Mouse (Mus musculus) embryonic facial prominence, embryonic 14.5 days (tissue): ENCODE measurements around the gene Sdk2. TPM values are rescaled to one million over a fixed set of nuclear protein-coding genes. Genes with fewer than 3 reads are reported as not detected.

Source experiments
- ATAC-seq: fragments of 200-750 bp; cut with Nextera tagmentation; 2 replicates; pipeline ENCODE4 v1.8.0; 2017; ENCODE audit warnings: low read depth, moderate number of reproducible peaks, moderate TSS enrichment
- DNase-seq: peaks from one replicate; pipeline ENCODE4 v3.0.0-alpha.2; 2015; ENCODE audit warnings: low spot score
- H3K27ac ChIP-seq: fragments of 300-500 bp; sonication (generic); replicated peaks from 2 replicates; pipeline ENCODE4 v1.5.1; 2014; ENCODE audit warnings: low read depth, mild to moderate bottlenecking, low read length, moderate library complexity
- H3K27me3 ChIP-seq: fragments of 300-500 bp; sonication (generic); replicated peaks from 2 replicates; pipeline ENCODE4 v1.6.1; 2014; ENCODE audit warnings: low read length; ENCODE audit not compliant: control insufficient read depth, insufficient read depth
- H3K36me3 ChIP-seq: fragments of 300-500 bp; sonication (generic); 2 replicates; pipeline ENCODE4 v1.6.1; 2014; ENCODE audit warnings: low read length, mixed read lengths; ENCODE audit not compliant: control insufficient read depth, insufficient read depth
- H3K4me1 ChIP-seq: fragments of 300-500 bp; sonication (generic); 2 replicates; pipeline ENCODE4 v1.6.1; 2014; ENCODE audit warnings: antibody characterized with exemption, low read length; ENCODE audit not compliant: control insufficient read depth, insufficient read depth
- H3K4me2 ChIP-seq: fragments of 300-500 bp; sonication (generic); 2 replicates; pipeline ENCODE4 v1.6.1; 2014; ENCODE audit warnings: low read depth, mild to moderate bottlenecking, low read length, moderate library complexity, mixed read lengths
- H3K4me3 ChIP-seq: fragments of 300-500 bp; sonication (generic); 2 replicates; pipeline ENCODE4 v1.5.1; 2014; ENCODE audit warnings: low read depth, mild to moderate bottlenecking, low read length
- H3K9ac ChIP-seq: fragments of 300-500 bp; sonication (generic); 2 replicates; pipeline ENCODE4 v1.6.1; 2014; ENCODE audit warnings: low read depth, mild to moderate bottlenecking, low read length, moderate library complexity, mixed read lengths
- H3K9me3 ChIP-seq: fragments of 300-500 bp; sonication (generic); 2 replicates; pipeline ENCODE4 v1.6.1; 2016; ENCODE audit warnings: low read length; ENCODE audit not compliant: control insufficient read depth
- WGBS: fragments of 180-500 bp; shearing (Covaris S2); extraction: QIAGEN DNeasy Blood & Tissue Kit; methylation state at CpG from one replicate; pipeline ENCODE4 v1.1.7; 2014; 5-methylcytosine and 5-hydroxymethylcytosine counted together
- polyA plus RNA-seq: library from polyadenylated mRNA; unstranded; fragments of >200 nt; fragmentation: Nextera tagmentation; extraction: Ambion mirVana; gene quantifications from 2 replicates; pipeline ENCODE4 v1.2.1, GENCODE M21; 2014

Gene Sdk2
- polyA plus RNA-seq, 1 experiment from 2014 or later = 6.3 TPM

DNA sequence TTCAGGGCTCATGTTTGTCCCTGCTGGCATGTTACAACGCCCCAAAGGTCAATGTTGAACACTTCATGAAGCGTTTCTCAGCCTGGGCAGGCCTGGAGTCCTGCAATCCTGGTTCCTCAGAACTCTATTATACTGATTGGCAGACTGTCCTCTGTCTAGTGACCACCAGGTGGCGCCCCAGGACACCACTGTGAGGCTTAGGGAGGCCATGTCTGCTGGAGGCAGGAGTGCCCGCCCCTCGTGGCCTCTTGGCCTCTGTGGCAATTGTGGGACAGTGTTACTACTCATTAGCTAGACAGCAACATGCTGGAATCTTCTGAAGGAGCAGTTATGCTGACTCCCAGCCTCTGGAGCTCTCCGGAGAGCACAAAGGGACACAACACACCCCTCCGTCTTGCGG lies 201.2 kb downstream of the Sdk2 start:
- H3K4me2 ChIP-seq = no peak overlapping the region
- 37% methylated on average over 8 of the region's 8 CpGs for WGBS
- no peaks in the 10 kb centered on the region for H3K36me3 ChIP-seq
- peak; percentile 90 for DNase-seq
- no peak overlapping the region for H3K4me3 ChIP-seq
- no peaks in the 10 kb centered on the region for H3K9me3 ChIP-seq
- no peak overlapping the region for H3K27ac ChIP-seq
- no peak overlapping the region for H3K9ac ChIP-seq
- H3K27me3 ChIP-seq = no peaks in the 10 kb centered on the region
- H3K4me1 ChIP-seq = no peaks in the 10 kb centered on the region
- peak; percentile 85 for ATAC-seq

- no peak overlapping the region for H3K9ac ChIP-seq
- H3K4me1 ChIP-seq = no peaks in the 10 kb centered on the region
- no peak overlapping the region for H3K4me2 ChIP-seq
- H3K27me3 ChIP-seq = no peaks in the 10 kb centered on the region
- DNase-seq = no peak
- H3K36me3 ChIP-seq = 0 out of 2 replicates have a peak, but pooled peaks cover 6% of the 10 kb centered on the region
- no peak for ATAC-seq
- H3K9me3 ChIP-seq = no peaks in the 10 kb centered on the region
- H3K4me3 ChIP-seq = no peak overlapping the region
- WGBS = 60% methylated on average over 5 of the region's 5 CpGs
- no peak overlapping the region for H3K27ac ChIP-seq
Measured at GRCm38 (mm10) chr11:113863408-113863807, 203.4 kb downstream of the Sdk2 start.

GRCm38 (mm10) chr11:113855661-113856060 lies 211.2 kb downstream of the Sdk2 start:
- Histone ChIP-seq H3K27me3 (no peaks in the 10 kb centered on the region), H3K9ac (no peak overlapping the region), H3K4me2 (no peak overlapping the region), H3K9me3 (no peaks in the 10 kb centered on the region), H3K4me3 (no peak overlapping the region), H3K36me3 (peaks cover 28% of the 10 kb centered on the region; the same call in 1 of the 2 replicates), H3K27ac (no peak overlapping the region), H3K4me1 (no peaks in the 10 kb centered on the region)
- no peak for DNase-seq
- no peak for ATAC-seq
- 81% methylated on average over 13 of the region's 13 CpGs for WGBS

- H3K36me3 ChIP-seq = peaks cover 21% of the 10 kb centered on the region; the same call in 1 of the 2 replicates
Measured at GRCm38 (mm10) chr11:113851750-113852149, 215.1 kb downstream of the Sdk2 start.

GRCm38 (mm10) chr11:113849322-113849721 lies 217.5 kb downstream of the Sdk2 start:
- no peaks in the 10 kb centered on the region for H3K9me3 ChIP-seq
- DNase-seq (peak; percentile 55), ATAC-seq (no peak)
- H3K4me1 ChIP-seq = no peaks in the 10 kb centered on the region
- no peak overlapping the region for H3K27ac ChIP-seq
- H3K36me3 ChIP-seq = peaks cover 14% of the 10 kb centered on the region; the same call in 1 of the 2 replicates
- H3K4me2 ChIP-seq = no peak overlapping the region
- WGBS = 54% methylated on average over 7 of the region's 7 CpGs
- no peak overlapping the region for H3K4me3 ChIP-seq
- no peak overlapping the region for H3K9ac ChIP-seq
- H3K27me3 ChIP-seq = no peaks in the 10 kb centered on the region

More at GRCm38 (mm10) chr11:113851750-113852149, 215.1 kb downstream of the Sdk2 start:
- 73% methylated on average over 8 of the region's 8 CpGs for WGBS
- Histone ChIP-seq H3K9me3 (no peaks in the 10 kb centered on the region), H3K4me2 (no peak overlapping the region), H3K4me3 (no peak overlapping the region), H3K27me3 (no peaks in the 10 kb centered on the region), H3K9ac (no peak overlapping the region), H3K27ac (no peak overlapping the region), H3K4me1 (no peaks in the 10 kb centered on the region)
- peak; percentile 42 for DNase-seq
- no peak for ATAC-seq

DNA sequence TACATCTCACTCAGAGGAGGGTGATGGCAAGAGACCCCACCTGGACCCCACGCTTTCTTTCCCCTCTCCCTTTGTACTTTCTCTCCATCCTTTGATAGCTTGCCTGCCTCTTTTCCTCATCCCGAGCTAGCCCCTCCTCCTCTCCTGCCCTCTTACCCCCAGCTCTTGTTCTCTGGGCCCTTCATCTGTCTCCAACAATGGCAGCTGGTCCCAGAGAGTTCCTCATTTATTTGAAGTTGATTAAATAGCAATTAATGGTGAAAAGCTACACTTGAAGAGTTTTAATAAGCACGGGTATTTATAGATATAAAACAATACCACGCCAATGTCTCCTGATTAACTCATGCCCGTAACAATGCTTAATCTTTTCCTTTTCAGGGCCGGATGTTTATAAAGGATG lies 222.9 kb downstream of the Sdk2 start:
- no peak for ATAC-seq
- H3K4me2 ChIP-seq = no peak overlapping the region
- DNase-seq = no peak
- H3K36me3 ChIP-seq = 0 out of 2 replicates have a peak, but pooled peaks cover 13% of the 10 kb centered on the region
- WGBS = 68% methylated on average over 6 of the region's 6 CpGs
- H3K4me3 ChIP-seq = no peak overlapping the region
- no peaks in the 10 kb centered on the region for H3K9me3 ChIP-seq
- no peak overlapping the region for H3K9ac ChIP-seq
- H3K27me3 ChIP-seq = no peaks in the 10 kb centered on the region
- H3K27ac ChIP-seq = no peak overlapping the region
- H3K4me1 ChIP-seq = no peaks in the 10 kb centered on the region

- H3K27me3 ChIP-seq = no peaks in the 10 kb centered on the region
- no peaks in the 10 kb centered on the region for H3K4me1 ChIP-seq
- no peaks in the 10 kb centered on the region for H3K9me3 ChIP-seq
- H3K4me3 ChIP-seq = no peak overlapping the region
- WGBS = 90% methylated on average over 11 of the region's 11 CpGs
- peaks cover 21% of the 10 kb centered on the region; the same call in 1 of the 2 replicates for H3K36me3 ChIP-seq
- DNase-seq (no peak), ATAC-seq (no peak)
- H3K27ac ChIP-seq = no peak overlapping the region
- H3K9ac ChIP-seq = no peak overlapping the region
- no peak overlapping the region for H3K4me2 ChIP-seq
Measured at GRCm38 (mm10) chr11:113842879-113843278, 224.0 kb downstream of the Sdk2 start.

- Histone ChIP-seq H3K27ac (no peak overlapping the region), H3K27me3 (no peaks in the 10 kb centered on the region), H3K4me2 (no peak overlapping the region), H3K9ac (no peak overlapping the region), H3K36me3 (peaks cover 10% of the 10 kb centered on the region; the same call in 1 of the 2 replicates), H3K9me3 (no peaks in the 10 kb centered on the region), H3K4me1 (no peaks in the 10 kb centered on the region), H3K4me3 (no peak overlapping the region)
- ATAC-seq = no peak
- DNase-seq = no peak
- WGBS = 87% methylated on average over 6 of the region's 6 CpGs
Measured at GRCm38 (mm10) chr11:113831608-113832007, 235.2 kb downstream of the Sdk2 start.

DNA sequence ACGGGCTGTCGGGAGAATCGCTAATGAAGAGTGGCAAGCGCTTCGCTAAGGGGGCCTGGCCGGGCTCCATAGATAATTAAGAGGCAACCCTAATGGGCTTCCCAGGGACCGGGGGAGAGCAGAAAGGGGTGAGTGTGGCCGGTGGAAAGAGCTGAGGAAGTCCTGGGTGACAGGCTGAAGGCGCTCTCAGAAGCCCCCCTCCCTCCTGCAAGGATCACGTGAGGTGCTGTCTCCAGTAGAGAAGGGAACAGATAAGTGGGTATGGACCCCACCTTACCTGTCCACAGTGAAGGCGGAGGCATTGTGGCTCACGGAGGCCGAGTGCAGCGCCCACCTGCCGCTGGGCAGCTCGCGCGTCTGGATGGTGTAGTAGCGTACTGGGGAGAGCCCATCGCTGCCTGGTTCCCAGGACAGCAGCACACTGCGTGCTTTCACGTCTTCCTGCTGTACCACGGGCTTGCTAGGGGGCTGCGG lies 238.7 kb downstream of the Sdk2 start:
- H3K4me1 ChIP-seq = no peaks in the 10 kb centered on the region
- 0 out of 2 replicates have a peak, but pooled peaks cover 2% of the 10 kb centered on the region for H3K36me3 ChIP-seq
- no peak overlapping the region for H3K9ac ChIP-seq
- H3K9me3 ChIP-seq = no peaks in the 10 kb centered on the region
- DNase-seq = peak; percentile 48
- WGBS = 42% methylated on average over 23 of the region's 24 CpGs
- H3K4me3 ChIP-seq = no peak overlapping the region
- no peaks in the 10 kb centered on the region for H3K27me3 ChIP-seq
- H3K4me2 ChIP-seq = no peak overlapping the region
- no peak overlapping the region for H3K27ac ChIP-seq
- ATAC-seq = peak; percentile 48; the same call in 1 of the 2 replicates
